Mouse (Mus musculus) c-Kit-positive CD71-positive TER-119-positive erythroid progenitor cells, embryonic 14.5 days (primary cell): Measurements from ENCODE around the gene Atf7ip.

ENCODE experiments used
- DNase-seq: peaks from one replicate; pipeline ENCODE4 v3.0.0-alpha.2; 2013; ENCODE audit warnings: low spot score

Atf7ip gene

GRCm38 (mm10) chr6:136553767-136554569, 48.0 kb downstream of the Atf7ip start:
- peak; percentile 85 for DNase-seq

DNA sequence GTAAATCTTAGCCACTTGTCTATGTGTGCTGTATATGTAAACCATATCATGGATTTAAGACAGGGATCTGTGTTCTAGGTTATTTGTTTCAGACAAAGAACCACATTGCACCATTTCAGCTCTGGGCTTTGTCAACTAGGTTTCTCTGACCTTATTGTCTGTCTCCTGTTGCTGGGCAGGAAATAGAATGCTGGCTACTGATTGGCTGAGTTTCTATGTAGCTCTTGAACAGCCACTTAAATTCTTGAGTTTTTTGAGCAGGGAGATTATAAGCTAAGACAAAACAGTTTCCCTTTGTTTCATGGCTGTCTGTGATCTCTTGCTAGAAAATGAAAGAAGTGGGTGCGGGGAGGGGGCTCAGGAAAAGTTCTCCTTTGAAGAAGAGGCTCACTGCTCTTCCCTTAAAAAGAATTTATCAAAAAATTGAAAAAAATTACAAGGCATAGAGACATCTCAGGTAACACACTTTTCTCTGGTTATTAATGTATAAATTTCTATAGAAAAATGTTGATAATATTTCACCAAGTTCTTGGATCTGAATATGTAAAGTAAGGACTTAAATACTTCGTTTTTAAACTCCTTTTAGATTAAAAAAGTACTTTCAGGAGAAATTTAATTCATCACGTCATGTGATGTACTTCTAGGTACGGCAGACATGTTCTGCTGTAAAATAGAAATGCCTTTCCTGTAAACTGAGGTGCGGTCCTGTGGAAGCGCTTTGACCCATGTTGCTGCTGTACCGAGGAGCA, 49.0 kb downstream of the Atf7ip start:
- DNase-seq: peak; percentile 46

DNA sequence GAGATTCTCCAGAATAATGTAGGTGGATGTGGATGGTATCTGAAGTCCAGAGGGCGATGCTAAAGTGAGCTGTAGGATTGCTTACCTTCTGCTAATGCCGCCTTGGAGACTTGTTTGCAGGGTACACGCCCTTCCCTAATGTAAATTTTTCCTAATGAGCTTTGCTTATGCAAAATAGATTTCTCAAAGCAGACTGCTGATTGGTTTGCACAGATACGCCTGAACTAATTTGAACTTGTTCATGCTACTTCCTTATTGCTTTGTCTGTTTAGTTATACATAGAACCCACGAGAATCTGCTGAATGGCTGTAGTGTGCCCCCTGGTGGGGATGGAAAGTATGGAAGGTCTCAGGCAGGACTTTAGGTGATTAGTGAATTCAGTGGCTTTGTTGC, 49.6 kb downstream of the Atf7ip start:
- peak; percentile 85 for DNase-seq

DNA sequence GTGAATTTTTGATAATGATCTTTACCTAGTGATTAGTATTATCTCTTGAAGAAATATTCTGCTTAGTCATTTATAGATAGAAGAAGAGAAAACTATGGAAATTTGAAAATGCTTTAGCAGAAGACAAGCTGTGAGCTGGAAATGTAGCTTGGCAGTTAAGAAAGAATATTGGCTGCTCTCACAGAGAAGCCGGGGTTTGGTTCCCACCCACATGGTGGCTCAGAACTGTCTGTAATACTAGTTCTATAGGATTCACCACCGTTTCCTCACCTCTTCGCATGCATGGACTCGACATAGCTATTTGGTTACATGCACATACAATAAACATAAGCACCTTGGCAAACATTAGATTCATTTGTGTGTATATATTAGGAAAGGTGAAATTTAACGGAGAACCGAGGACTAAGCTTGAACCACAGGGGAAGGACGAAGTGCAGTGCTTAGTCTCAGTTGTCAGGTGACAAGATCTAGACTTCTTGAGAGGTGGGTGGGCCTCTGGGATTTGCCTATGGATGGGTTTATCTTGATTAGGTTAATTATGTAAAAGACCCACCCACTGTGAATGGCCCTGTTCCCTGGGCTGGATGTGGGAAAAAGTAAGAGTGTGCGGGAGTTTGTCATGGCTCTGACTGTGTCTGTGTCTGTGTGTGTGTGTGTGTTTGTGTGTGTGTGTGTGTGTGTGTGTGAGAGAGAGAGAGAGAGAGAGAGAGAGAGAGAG, 52.5 kb downstream of the Atf7ip start:
- DNase-seq: no peak

- DNase-seq: no peak
These were observed 60.0 kb downstream of the Atf7ip start for GRCm38 (mm10) chr6:136566002-136566401.

DNA sequence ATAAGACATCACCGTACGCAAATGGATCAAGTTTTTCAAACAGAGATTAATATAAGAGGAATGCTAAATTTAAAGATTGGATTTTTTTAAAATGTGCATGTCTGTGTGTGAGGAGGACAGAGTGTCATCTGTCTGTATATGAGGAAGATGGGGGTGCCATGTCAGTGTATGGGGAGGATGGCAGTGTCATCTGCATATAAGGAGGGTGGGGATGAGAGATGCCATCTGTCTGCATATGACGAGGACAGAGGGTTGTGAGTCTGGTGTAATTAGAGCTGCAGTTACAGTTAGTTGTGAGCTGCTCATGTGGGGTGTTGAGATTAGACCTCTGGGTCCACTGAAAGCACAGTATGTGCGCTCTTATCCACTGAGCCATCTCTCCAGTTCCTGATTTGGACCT, 84.8 kb downstream of the Atf7ip start:
- DNase-seq: no peak

DNA sequence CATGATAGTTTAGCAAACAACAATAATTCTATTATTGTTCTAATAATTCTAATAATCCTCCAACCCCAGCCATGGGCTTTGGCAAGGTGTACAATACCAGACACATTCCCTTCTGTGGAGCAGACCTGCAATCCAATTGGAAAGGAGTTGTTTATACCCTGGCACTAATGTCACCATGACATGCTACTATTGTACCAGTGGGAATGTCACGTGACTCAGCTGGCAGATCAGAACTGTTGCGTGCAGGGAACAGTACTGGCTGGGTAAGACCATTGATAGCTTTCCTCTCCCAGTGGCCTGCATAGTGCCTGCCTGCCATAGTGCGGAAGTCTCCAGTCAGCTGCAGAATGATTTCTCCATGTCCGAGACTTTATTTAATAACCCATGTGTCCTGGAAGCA, 88.6 kb downstream of the Atf7ip start:
- no peak for DNase-seq

- no peak for DNase-seq
These were observed 96.6 kb downstream of the Atf7ip start for GRCm38 (mm10) chr6:136602601-136603000.

GRCm38 (mm10) chr6:136611351-136612215, 105.6 kb downstream of the Atf7ip start:
- DNase-seq: no peak

GRCm38 (mm10) chr6:136612312-136612711, 106.3 kb downstream of the Atf7ip start:
- DNase-seq: peak; percentile 11

- DNase-seq: no peak
These were observed 108.2 kb downstream of the Atf7ip start for GRCm38 (mm10) chr6:136614156-136614555.

DNA sequence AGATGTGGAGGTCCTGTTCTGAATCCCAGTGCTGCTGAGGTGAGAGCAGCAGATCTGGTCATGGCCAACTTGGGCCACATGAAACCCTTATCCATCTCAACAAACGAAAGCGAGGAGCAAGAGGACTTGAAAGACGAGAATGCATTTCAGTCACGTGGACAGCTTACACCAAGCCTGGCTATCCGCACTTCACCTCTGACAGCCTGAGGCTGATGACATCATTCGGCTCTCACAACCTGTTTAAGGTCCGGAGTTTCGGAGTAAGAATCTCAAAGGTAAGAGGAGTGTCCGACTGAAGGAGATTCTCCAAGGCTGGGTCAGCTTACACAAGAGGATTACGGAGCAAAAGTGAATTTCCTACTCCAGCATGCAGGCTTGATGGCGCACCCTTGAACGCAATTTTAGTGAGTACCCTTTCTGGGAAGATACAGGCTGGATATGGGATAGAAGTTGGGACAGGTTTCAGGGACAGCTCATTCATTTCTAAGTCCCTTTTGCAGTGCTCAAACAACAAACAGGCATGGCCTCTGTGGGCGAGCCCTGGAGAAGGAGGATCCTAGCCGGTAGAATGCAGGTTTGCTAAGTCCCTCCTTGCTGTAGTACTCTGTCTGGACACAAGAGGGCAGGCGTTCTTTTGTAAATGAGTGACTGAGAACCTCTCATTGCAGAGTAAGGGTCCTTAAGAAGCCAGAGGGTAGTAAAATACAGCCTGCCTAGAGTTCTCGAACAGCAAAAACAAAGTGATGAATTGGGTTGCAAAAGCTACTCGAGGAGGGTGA, 114.6 kb downstream of the Atf7ip start:
- peak; percentile 72 for DNase-seq

DNA sequence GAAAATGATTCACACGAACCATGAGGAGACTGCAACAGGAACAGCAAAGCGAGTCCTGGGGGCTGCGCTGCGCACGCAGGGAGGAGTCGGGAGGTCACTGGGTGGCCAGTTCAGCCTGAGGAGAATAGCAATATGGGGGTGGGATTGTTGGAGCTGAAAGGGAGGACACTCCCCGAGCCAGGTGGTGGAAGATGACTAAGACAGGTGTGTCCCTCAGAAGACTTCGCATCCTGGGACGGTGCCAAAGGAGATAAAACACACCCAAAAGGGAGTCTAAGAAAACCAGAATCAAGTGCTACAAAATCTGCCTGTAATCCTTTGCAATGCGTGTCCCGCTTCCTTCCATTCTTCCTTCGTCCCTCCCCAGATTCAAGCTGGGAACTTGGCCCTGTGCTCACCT, 119.5 kb downstream of the Atf7ip start:
- DNase-seq: no peak

DNA sequence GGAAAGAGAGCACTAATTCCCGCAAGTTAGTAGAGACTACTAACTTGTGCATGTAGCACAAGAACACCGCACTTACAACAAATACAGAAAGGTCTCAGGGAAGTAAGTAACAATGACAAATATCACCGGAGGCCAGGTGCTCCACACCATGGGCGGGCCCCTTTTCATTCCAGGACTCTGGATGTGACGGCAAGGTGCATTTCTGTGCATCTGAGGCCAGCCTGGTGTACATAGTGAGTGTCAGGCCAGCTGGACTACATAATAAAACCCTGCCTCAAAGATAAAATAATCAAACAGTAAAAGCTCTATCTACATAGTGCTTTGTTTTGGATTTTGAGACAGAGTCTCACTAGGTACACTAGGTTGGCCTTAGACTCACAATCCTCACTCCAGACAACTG, 123.7 kb downstream of the Atf7ip start:
- DNase-seq: no peak

- DNase-seq: no peak
These were observed 125.6 kb downstream of the Atf7ip start for GRCm38 (mm10) chr6:136631519-136631918.

DNA sequence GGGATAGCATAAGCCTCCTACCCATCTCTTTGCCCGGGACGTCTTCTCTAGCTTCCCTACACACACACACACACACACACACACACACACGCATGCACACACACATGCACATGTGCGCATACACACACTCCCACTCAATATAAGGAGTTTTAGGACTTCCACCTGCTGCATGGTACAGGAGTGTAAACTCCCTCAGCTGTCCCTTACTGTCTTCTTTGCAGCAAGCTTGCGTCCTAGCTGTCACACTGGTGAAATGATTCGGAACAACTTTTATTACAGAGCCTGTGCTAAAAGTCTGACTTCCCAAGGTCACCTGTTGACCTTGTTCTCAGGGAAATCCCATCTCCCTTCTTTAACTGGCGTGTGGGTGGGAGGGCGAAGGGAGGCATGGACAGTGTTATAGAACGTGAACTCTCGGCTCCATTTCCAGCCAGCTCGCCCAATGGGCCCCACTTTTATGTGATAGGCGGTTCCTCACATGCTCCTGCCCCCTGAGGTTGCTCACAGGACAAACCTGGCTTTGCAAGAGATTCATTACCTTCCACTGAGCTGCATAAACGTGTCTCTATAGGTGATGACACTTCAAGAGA, 126.1 kb downstream of the Atf7ip start:
- DNase-seq: no peak

DNA sequence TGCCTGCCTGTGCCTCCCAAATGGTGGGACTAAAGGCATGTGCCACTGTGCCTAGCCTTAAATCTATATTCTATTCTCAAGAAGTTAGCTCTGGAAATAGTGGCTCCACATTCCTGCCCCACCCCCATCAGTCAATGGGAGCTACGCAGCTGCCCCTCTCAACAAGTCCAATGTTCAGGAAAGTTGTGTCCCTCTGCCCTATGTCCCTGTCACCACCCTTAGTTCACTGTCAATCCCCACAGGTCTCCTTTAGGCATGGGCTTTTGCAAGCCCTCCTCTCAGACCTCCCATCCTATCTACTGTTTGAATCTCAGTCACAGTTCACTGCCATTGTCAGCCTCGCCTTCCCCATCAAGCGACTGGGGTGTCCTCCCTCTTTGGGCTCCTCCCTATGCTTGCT, 127.2 kb downstream of the Atf7ip start:
- DNase-seq: no peak

- DNase-seq: no peak
These were observed 127.8 kb downstream of the Atf7ip start for GRCm38 (mm10) chr6:136633719-136634118.

DNA sequence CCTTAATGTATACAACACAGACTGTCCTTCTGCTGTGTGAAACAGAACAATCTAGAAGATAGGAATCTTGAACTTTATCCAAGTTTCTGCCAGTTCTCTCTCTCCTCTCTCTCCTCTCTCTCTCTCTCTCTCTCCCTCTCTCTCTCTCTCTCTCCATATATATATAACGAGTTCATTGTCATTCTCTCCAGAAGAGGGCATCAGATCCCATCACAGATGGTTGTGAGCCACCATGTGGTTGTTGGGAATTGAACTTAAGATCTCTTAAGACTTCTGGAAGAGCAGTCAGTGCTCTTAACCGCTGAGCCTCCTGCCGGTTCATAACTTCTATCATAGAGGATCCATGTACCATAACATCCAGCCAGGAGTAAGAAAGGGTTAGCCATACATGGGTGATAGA, 129.0 kb downstream of the Atf7ip start:
- no peak for DNase-seq

- peak; percentile 7 for DNase-seq
These were observed 138.2 kb downstream of the Atf7ip start for GRCm38 (mm10) chr6:136644171-136644570.

- DNase-seq: no peak
These were observed 139.8 kb downstream of the Atf7ip start for GRCm38 (mm10) chr6:136645754-136646153.
